Mouse (Mus musculus) embryonic facial prominence, embryonic 14.5 days (tissue): ENCODE measurements around the gene Col2a1. TPM values are rescaled to one million over a fixed set of nuclear protein-coding genes. Genes with fewer than 3 reads are reported as not detected.

ENCODE experiments used
- ATAC-seq: fragments of 200-750 bp; cut with Nextera tagmentation; 2 replicates; pipeline ENCODE4 v1.8.0; 2017; ENCODE audit warnings: low read depth, moderate number of reproducible peaks, moderate TSS enrichment
- DNase-seq: peaks from one replicate; pipeline ENCODE4 v3.0.0-alpha.2; 2015; ENCODE audit warnings: low spot score
- H3K27ac ChIP-seq: fragments of 300-500 bp; sonication (generic); replicated peaks from 2 replicates; pipeline ENCODE4 v1.5.1; 2014; ENCODE audit warnings: low read depth, mild to moderate bottlenecking, low read length, moderate library complexity
- H3K27me3 ChIP-seq: fragments of 300-500 bp; sonication (generic); replicated peaks from 2 replicates; pipeline ENCODE4 v1.6.1; 2014; ENCODE audit warnings: low read length; ENCODE audit not compliant: control insufficient read depth, insufficient read depth
- H3K36me3 ChIP-seq: fragments of 300-500 bp; sonication (generic); 2 replicates; pipeline ENCODE4 v1.6.1; 2014; ENCODE audit warnings: low read length, mixed read lengths; ENCODE audit not compliant: control insufficient read depth, insufficient read depth
- H3K4me1 ChIP-seq: fragments of 300-500 bp; sonication (generic); 2 replicates; pipeline ENCODE4 v1.6.1; 2014; ENCODE audit warnings: antibody characterized with exemption, low read length; ENCODE audit not compliant: control insufficient read depth, insufficient read depth
- H3K4me2 ChIP-seq: fragments of 300-500 bp; sonication (generic); 2 replicates; pipeline ENCODE4 v1.6.1; 2014; ENCODE audit warnings: low read depth, mild to moderate bottlenecking, low read length, moderate library complexity, mixed read lengths
- H3K4me3 ChIP-seq: fragments of 300-500 bp; sonication (generic); 2 replicates; pipeline ENCODE4 v1.5.1; 2014; ENCODE audit warnings: low read depth, mild to moderate bottlenecking, low read length
- H3K9ac ChIP-seq: fragments of 300-500 bp; sonication (generic); 2 replicates; pipeline ENCODE4 v1.6.1; 2014; ENCODE audit warnings: low read depth, mild to moderate bottlenecking, low read length, moderate library complexity, mixed read lengths
- H3K9me3 ChIP-seq: fragments of 300-500 bp; sonication (generic); 2 replicates; pipeline ENCODE4 v1.6.1; 2016; ENCODE audit warnings: low read length; ENCODE audit not compliant: control insufficient read depth
- WGBS: fragments of 180-500 bp; shearing (Covaris S2); extraction: QIAGEN DNeasy Blood & Tissue Kit; methylation state at CpG from one replicate; pipeline ENCODE4 v1.1.7; 2014; 5-methylcytosine and 5-hydroxymethylcytosine counted together
- polyA plus RNA-seq: library from polyadenylated mRNA; unstranded; fragments of >200 nt; fragmentation: Nextera tagmentation; extraction: Ambion mirVana; gene quantifications from 2 replicates; pipeline ENCODE4 v1.2.1, GENCODE M21; 2014

Gene Col2a1
- polyA plus RNA-seq, 1 experiment from 2014 or later, result 372 TPM

- H3K4me1 ChIP-seq, result peaks cover 8% of the 10 kb centered on the region; the same call in 1 of the 2 replicates
- H3K9me3 ChIP-seq, result no peaks in the 10 kb centered on the region
- 0 out of 2 replicates have a peak, but pooled peaks have one; percentile 35 for ATAC-seq
- H3K4me3 ChIP-seq, result no peak overlapping the region
- WGBS, result 40% methylated on average over 11 of the region's 11 CpGs
- DNase-seq, result no peak
- H3K9ac ChIP-seq, result 0 out of 2 replicates have a peak overlapping the region, but pooled peaks have one; percentile 40
- H3K36me3 ChIP-seq, result no peaks in the 10 kb centered on the region
- no peak overlapping the region for H3K4me2 ChIP-seq
- no peaks in the 10 kb centered on the region for H3K27me3 ChIP-seq
- H3K27ac ChIP-seq, result no peak overlapping the region
These were observed 48.1 kb downstream of the Col2a1 start for GRCm38 (mm10) chr15:97956416-97956815.

DNA sequence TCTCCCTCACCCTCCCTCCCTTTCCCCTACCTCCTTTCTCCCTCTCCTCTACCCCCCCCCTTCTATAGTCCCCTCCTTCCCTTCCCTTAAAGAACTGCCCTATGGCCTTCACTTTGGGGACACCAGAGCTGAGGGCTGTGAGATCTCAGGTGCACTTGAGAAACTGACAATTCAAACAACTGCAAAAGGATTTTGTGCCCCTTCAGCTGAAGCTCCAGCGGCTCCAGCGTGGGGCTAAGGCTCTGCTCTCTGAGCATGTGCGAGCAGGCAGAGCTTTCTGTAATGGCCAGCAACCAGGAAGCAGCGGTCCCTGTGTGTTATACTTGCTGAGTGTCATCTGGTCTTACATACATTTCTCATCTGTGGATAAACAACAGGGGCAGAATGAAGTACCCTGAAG lies 48.8 kb downstream of the Col2a1 start:
- no peaks in the 10 kb centered on the region for H3K27me3 ChIP-seq
- H3K9me3 ChIP-seq, result no peaks in the 10 kb centered on the region
- H3K27ac ChIP-seq, result no peak overlapping the region
- WGBS, result 19% methylated on average over 4 of the region's 4 CpGs
- DNase-seq (no peak), ATAC-seq (no peak)
- H3K4me1 ChIP-seq, result peaks cover 8% of the 10 kb centered on the region; the same call in 1 of the 2 replicates
- no peak overlapping the region for H3K9ac ChIP-seq
- no peaks in the 10 kb centered on the region for H3K36me3 ChIP-seq
- no peak overlapping the region for H3K4me3 ChIP-seq
- no peak overlapping the region for H3K4me2 ChIP-seq

GRCm38 (mm10) chr15:97955286-97955685 lies 49.2 kb downstream of the Col2a1 start:
- H3K4me1 ChIP-seq, result peaks cover 8% of the 10 kb centered on the region; the same call in 1 of the 2 replicates
- ATAC-seq, result no peak
- 57% methylated on average over 1 of the region's 1 CpGs for WGBS
- no peak overlapping the region for H3K9ac ChIP-seq
- no peaks in the 10 kb centered on the region for H3K9me3 ChIP-seq
- no peaks in the 10 kb centered on the region for H3K36me3 ChIP-seq
- H3K27me3 ChIP-seq, result no peaks in the 10 kb centered on the region
- no peak overlapping the region for H3K4me3 ChIP-seq
- DNase-seq, result no peak
- H3K4me2 ChIP-seq, result no peak overlapping the region
- no peak overlapping the region for H3K27ac ChIP-seq

DNA sequence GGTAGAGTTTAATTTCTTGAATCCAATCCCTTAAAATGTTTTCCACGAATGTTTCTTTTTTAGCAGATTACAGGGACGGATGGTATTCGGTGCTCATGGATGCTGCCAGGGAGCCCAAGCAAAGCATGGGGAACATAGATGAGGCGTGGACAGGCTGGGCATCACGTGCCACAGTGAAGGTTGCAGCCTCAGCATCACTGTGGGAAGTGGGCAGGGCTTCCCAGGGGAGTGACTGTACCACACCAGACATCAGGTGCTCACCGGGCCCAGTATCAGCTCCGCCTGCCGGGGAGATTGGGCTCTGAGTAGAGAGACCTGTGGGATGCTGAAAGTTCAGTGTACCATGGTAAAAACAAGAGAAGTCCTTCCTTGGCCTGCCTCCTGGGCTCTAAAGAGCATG lies 49.8 kb downstream of the Col2a1 start:
- no peaks in the 10 kb centered on the region for H3K36me3 ChIP-seq
- H3K9ac ChIP-seq, result no peak overlapping the region
- H3K9me3 ChIP-seq, result no peaks in the 10 kb centered on the region
- no peak overlapping the region for H3K27ac ChIP-seq
- no peaks in the 10 kb centered on the region for H3K27me3 ChIP-seq
- peaks cover 8% of the 10 kb centered on the region; the same call in 1 of the 2 replicates for H3K4me1 ChIP-seq
- no peak for ATAC-seq
- no peak for DNase-seq
- 78% methylated on average over 8 of the region's 8 CpGs for whole genome bisulfite sequencing
- H3K4me2 ChIP-seq, result no peak overlapping the region
- no peak overlapping the region for H3K4me3 ChIP-seq

GRCm38 (mm10) chr15:97952889-97953189 lies 51.7 kb downstream of the Col2a1 start:
- H3K4me2 ChIP-seq, result no peak overlapping the region
- DNase-seq (no peak), ATAC-seq (no peak)
- 67% methylated on average over 4 of the region's 4 CpGs for WGBS
- H3K9ac ChIP-seq, result no peak overlapping the region
- H3K27ac ChIP-seq, result no peak overlapping the region
- no peaks in the 10 kb centered on the region for H3K27me3 ChIP-seq
- H3K36me3 ChIP-seq, result no peaks in the 10 kb centered on the region
- H3K4me1 ChIP-seq, result peaks cover 8% of the 10 kb centered on the region; the same call in 1 of the 2 replicates
- H3K9me3 ChIP-seq, result no peaks in the 10 kb centered on the region
- no peak overlapping the region for H3K4me3 ChIP-seq

DNA sequence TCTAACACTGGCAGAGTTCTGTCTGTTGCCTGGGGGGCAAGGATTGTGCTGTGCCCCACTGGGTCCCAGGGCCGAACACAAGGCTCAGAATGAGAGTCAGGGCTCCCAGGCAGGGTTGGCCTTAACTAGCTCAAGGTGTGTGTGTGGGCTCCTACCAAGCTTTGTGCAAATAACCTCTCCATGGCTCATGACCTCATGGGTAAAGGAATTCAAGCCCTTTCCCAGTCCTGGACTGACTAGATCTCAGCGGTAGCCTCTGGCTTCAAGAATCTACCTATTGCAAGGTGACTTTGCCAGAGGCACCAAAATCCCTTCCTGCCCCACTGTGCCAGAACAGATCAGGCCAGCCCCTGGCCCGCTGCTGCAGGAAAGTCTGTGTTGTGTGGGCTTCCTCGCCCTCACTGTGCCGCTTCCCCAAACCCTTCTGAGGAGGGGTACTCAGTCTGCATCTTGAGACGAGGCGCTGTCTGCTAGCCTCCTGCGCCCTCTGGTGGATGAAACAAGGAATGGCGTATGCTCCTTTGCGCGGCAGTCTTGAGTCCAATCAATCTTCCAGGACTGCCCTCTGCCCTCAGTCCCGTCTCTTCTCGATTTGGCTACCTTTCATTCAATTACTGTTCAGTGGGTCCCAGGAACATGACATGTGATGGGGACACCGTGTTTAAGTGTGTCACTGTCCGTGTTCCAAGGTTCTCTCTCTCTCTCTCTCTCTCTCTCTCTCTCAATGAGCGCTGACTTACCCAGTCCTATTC lies 52.2 kb downstream of the Col2a1 start:
- Histone ChIP-seq H3K4me1 (peaks cover 8% of the 10 kb centered on the region; the same call in 1 of the 2 replicates), H3K36me3 (no peaks in the 10 kb centered on the region), H3K27me3 (no peaks in the 10 kb centered on the region), H3K4me3 (no peak overlapping the region), H3K4me2 (0 out of 2 replicates have a peak overlapping the region, but pooled peaks have one; percentile 10), H3K27ac (no peak overlapping the region), H3K9me3 (no peaks in the 10 kb centered on the region), H3K9ac (no peak overlapping the region)
- DNase-seq (peak; percentile 75), ATAC-seq (peak; percentile 30; the same call in 1 of the 2 replicates)
- 15% methylated on average over 16 of the region's 16 CpGs for WGBS

GRCm38 (mm10) chr15:97950240-97950639 lies 54.3 kb downstream of the Col2a1 start:
- peak overlapping the region; percentile 19; the same call in 1 of the 2 replicates for H3K9ac ChIP-seq
- 50% methylated on average over 7 of the region's 7 CpGs for WGBS

DNA sequence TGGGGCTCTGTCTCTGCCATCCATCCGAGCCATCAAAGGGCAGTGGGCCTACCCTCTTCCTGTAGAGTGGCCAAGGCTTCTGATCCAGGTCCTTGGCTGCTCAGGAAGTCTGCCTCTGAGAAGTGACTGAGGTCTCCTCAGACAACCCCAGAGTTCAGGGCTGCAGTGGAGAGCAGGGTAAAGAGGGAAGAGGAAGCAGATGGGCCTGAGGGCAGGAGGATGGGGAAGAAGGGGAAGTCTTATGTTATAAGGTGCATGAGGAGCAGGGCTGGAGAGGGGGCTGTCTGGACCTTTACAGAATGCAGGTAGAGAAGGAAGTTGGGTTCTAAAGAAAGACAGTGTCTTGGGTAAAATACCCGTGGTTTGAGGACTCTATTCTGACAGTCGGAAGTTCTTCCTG lies 54.8 kb downstream of the Col2a1 start:
- ATAC-seq (no peak), DNase-seq (no peak)
- 73% methylated on average over 3 of the region's 3 CpGs for WGBS
- Histone ChIP-seq H3K9me3 (no peaks in the 10 kb centered on the region), H3K4me2 (no peak overlapping the region), H3K4me3 (no peak overlapping the region), H3K27ac (peak overlapping the region; percentile 13; the same call in 1 of the 2 replicates), H3K27me3 (no peaks in the 10 kb centered on the region), H3K36me3 (no peaks in the 10 kb centered on the region), H3K4me1 (peaks cover 4% of the 10 kb centered on the region; the same call in 1 of the 2 replicates), H3K9ac (peak overlapping the region; percentile 28; the same call in 1 of the 2 replicates)

More at GRCm38 (mm10) chr15:97950240-97950639, 54.3 kb downstream of the Col2a1 start:
- ATAC-seq (no peak), DNase-seq (peak; percentile 75)
- Histone ChIP-seq H3K9me3 (no peaks in the 10 kb centered on the region), H3K4me2 (no peak overlapping the region), H3K4me1 (peaks cover 4% of the 10 kb centered on the region; the same call in 1 of the 2 replicates), H3K36me3 (no peaks in the 10 kb centered on the region), H3K4me3 (no peak overlapping the region), H3K27me3 (no peaks in the 10 kb centered on the region), H3K27ac (peak overlapping the region; percentile 13; the same call in 1 of the 2 replicates)
